Mouse (Mus musculus) erythroblast, embryonic 14.5 days (primary cell): ENCODE data around the gene Map1b.

Source experiments
- GATA1 ChIP-seq: IDR thresholded peaks from 2 replicates; pipeline ENCODE4 v1.6.1; 2012; ENCODE audit warnings: low read length, inconsistent platforms, mixed read lengths
- TAL1 ChIP-seq: IDR thresholded peaks from 3 replicates; pipeline ENCODE4 v1.6.1; 2012; ENCODE audit warnings: low read length, inconsistent platforms, mixed read lengths

DNA sequence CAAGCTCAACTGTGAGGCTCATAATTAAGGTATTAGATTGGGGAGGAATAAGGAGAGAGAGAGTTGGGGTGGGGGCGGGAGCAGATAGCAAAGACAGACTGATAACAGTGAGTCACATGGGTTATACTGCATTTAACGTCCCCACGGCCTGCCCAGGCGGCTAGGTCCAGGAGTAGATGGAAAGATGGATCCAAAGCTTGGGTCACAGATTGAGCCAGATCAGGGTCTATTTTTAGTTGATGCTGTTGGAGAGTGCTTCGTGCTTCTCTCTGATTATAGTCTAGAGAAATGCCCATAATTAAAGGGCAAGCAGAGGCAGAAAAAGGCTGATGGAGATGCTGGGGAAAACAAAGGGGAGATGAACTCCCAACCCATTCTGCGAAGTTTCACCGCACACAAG is 61.4 kb downstream of the Map1b start:
- TF ChIP-seq GATA1 (no peak), TAL1 (no peak)
